Mouse (Mus musculus) heart, postnatal 0 days (tissue): Measurements from ENCODE around the gene Acbd7. TPM values are rescaled to one million over a fixed set of nuclear protein-coding genes. Genes with fewer than 3 reads are reported as not detected.

Source experiments
- ATAC-seq: fragments of 200-750 bp; cut with Nextera tagmentation; 2 replicates; pipeline ENCODE4 v1.8.0; 2017; ENCODE audit warnings: low read depth, moderate number of reproducible peaks, moderate library complexity; ENCODE audit not compliant: insufficient read depth
- DNase-seq: peaks from one replicate; pipeline ENCODE4 v3.0.0-alpha.2; 2016; ENCODE audit warnings: low spot score
- H3K27ac ChIP-seq: fragments of 300-500 bp; sonication (generic); 2 replicates; pipeline ENCODE4 v1.5.1; 2014; ENCODE audit warnings: low read depth, mild to moderate bottlenecking
- H3K27me3 ChIP-seq: fragments of 300-500 bp; sonication (generic); 2 replicates; pipeline ENCODE4 v1.6.1; 2014; ENCODE audit warnings: low read length, mixed read lengths; ENCODE audit not compliant: control insufficient read depth, insufficient read depth
- H3K36me3 ChIP-seq: fragments of 300-500 bp; sonication (generic); replicated peaks from 2 replicates; pipeline ENCODE4 v1.6.1; 2014; ENCODE audit warnings: low read length, mixed read lengths; ENCODE audit not compliant: control insufficient read depth, insufficient read depth
- H3K4me1 ChIP-seq: fragments of 300-500 bp; sonication (generic); 2 replicates; pipeline ENCODE4 v1.6.1; 2014; ENCODE audit warnings: antibody characterized with exemption; ENCODE audit not compliant: control insufficient read depth, insufficient read depth
- H3K4me2 ChIP-seq: fragments of 300-500 bp; sonication (generic); 2 replicates; pipeline ENCODE4 v1.6.1; 2014; ENCODE audit warnings: low read depth, mild to moderate bottlenecking, low read length, moderate library complexity
- H3K4me3 ChIP-seq: fragments of 300-500 bp; sonication (generic); 2 replicates; pipeline ENCODE4 v1.5.1; 2014; ENCODE audit warnings: low read depth, low read length
- H3K9ac ChIP-seq: fragments of 300-500 bp; sonication (generic); replicated peaks from 2 replicates; pipeline ENCODE4 v1.6.1; 2014; ENCODE audit warnings: low read depth, low read length, mixed read lengths
- H3K9me3 ChIP-seq: fragments of 300-500 bp; sonication (generic); replicated peaks from 2 replicates; pipeline ENCODE4 v1.6.1; 2016; ENCODE audit warnings: low read length; ENCODE audit not compliant: control insufficient read depth
- CTCF ChIP-seq: IDR thresholded peaks from 2 replicates; pipeline ENCODE4 v1.5.1; 2016; ENCODE audit warnings: antibody characterized with exemption, control low read depth, low read depth
- EP300 ChIP-seq: IDR thresholded peaks from 2 replicates; pipeline ENCODE4 v1.6.1; 2016; ENCODE audit warnings: antibody characterized with exemption, low read depth
- WGBS: fragments of 180-500 bp; shearing (Covaris S2); extraction: QIAGEN DNeasy Blood & Tissue Kit; methylation state at CpG from one replicate; pipeline ENCODE4 v1.1.7; 2014; 5-methylcytosine and 5-hydroxymethylcytosine counted together
- polyA plus RNA-seq: library from polyadenylated mRNA; unstranded; fragments of >200 nt; fragmentation: Nextera tagmentation; extraction: Ambion mirVana; gene quantifications from 2 replicates; pipeline ENCODE4 v1.2.1, GENCODE M21; 2015
- total RNA-seq: library from RNA; depleted of rRNA; stranded (reverse); fragments of >200 nt; gene quantifications from 2 replicates; pipeline ENCODE4 v1.2.3, GENCODE M21; 2014; ENCODE audit warnings: low replicate concordance; rRNA removed

Acbd7 gene
- total RNA-seq (not detected in 2 replicates), polyA plus RNA-seq (0.79 and 1.1 TPM in 2 replicates)

DNA sequence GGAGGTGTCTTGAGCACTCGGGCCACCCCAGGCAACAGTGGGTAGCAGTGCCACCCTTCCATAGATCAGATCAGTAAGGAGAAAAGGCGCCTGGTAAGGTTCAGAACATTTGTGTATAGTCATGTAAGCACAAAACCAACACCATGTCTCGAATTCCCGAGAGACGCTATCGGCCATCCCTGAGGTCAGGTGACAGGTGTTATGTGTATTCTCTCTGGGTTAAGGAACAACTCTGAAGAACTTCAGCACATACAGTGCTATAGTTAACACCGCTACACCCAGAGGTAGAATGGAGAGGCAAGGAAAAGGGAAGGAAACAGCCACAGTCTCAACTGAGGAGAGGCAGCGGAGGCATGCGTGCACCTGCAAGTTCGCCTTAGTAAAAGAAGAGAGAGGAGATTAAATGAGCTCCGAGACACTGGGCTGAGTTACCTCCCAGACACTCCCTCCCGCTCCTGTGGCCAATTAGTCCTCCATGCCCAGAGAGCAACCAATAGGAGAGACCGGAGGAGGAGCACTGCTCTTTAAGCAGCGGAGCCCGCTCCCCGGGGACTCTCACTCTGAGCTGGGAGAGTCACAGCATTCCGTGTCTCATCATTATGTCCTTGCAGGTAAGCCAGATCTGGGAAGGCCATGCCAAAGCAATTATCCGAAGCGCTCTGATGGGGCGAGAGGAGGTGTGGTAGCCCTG is at the start of gene Acbd7:
TSS of gene Acbd7 (plus strand) at position 558 of the 691 bp plus-strand sequence.
- peaks cover 10% of the 10 kb centered on the region; the same call in 1 of the 2 replicates for H3K4me1 ChIP-seq
- 4% methylated on average over 20 of the region's 20 CpGs for WGBS
- peak within 1 kb of the TSS; percentile 35 for H3K4me3 ChIP-seq
- H3K9ac ChIP-seq: 0 out of 2 replicates have a peak within 1 kb of the TSS, but pooled peaks have one; percentile 32
- H3K27me3 ChIP-seq: no peaks in the 10 kb centered on the region
- TF ChIP-seq CTCF: no peak
- no peak for TF ChIP-seq EP300
- no peaks in the 10 kb centered on the region for H3K36me3 ChIP-seq
- peak within 1 kb of the TSS; percentile 62 for H3K4me2 ChIP-seq
- H3K27ac ChIP-seq: no peak within 1 kb of the TSS
- H3K9me3 ChIP-seq: no peaks in the 10 kb centered on the region
- DNase-seq (peak; percentile 50), ATAC-seq (no peak)

DNA sequence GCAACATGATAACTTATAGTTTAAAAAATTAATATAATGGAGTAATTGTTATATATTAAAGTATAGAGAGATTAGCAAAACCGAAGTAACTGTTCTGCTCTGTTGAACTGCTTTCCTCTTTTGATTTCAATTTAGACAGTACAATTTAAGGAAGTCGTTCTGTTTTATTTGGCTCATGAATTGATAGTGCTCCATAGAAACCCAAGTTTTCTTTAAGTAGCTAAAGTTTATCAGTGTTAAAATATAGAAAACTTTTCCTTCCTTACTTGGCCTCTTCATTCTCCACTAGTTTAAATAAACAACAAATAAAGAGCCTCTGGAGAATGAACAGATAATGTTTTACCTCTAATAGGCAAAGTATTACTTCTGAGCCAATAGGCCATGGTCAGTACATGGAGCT is 49.7 kb upstream of the Acbd7 start:
- H3K9me3 ChIP-seq: no peaks in the 10 kb centered on the region
- H3K27ac ChIP-seq: no peak overlapping the region
- TF ChIP-seq CTCF (no peak), EP300 (no peak)
- ATAC-seq (no peak), DNase-seq (no peak)
- no peaks in the 10 kb centered on the region for H3K27me3 ChIP-seq
- peaks cover 11% of the 10 kb centered on the region for H3K4me1 ChIP-seq
- 46% methylated on average over 2 of the region's 2 CpGs for WGBS
- no peak overlapping the region for H3K4me2 ChIP-seq
- H3K36me3 ChIP-seq: no peaks in the 10 kb centered on the region
- H3K9ac ChIP-seq: no peak overlapping the region
- no peak overlapping the region for H3K4me3 ChIP-seq

- H3K9me3 ChIP-seq: no peaks in the 10 kb centered on the region
- TF ChIP-seq CTCF (no peak), EP300 (no peak)
- H3K4me2 ChIP-seq: no peak overlapping the region
- H3K27ac ChIP-seq: no peak overlapping the region
- no peaks in the 10 kb centered on the region for H3K27me3 ChIP-seq
- 67% methylated on average over 1 of the region's 1 CpGs for WGBS
- no peak overlapping the region for H3K9ac ChIP-seq
- DNase-seq (no peak), ATAC-seq (no peak)
- no peak overlapping the region for H3K4me3 ChIP-seq
- no peaks in the 10 kb centered on the region for H3K36me3 ChIP-seq
- peaks cover 11% of the 10 kb centered on the region for H3K4me1 ChIP-seq
These were observed 46.4 kb upstream of the Acbd7 start for GRCm38 (mm10) chr2:3289581-3289980.

GRCm38 (mm10) chr2:3292170-3292569 is 43.8 kb upstream of the Acbd7 start:
- no peak for ATAC-seq
- no peak for DNase-seq
- Histone ChIP-seq H3K4me2 (no peak overlapping the region), H3K27me3 (no peaks in the 10 kb centered on the region), H3K27ac (no peak overlapping the region), H3K4me1 (peaks cover under 1% of the 10 kb centered on the region; the same call in 1 of the 2 replicates), H3K9me3 (no peaks in the 10 kb centered on the region), H3K9ac (no peak overlapping the region), H3K4me3 (no peak overlapping the region), H3K36me3 (no peaks in the 10 kb centered on the region)
- TF ChIP-seq EP300: no peak
- TF ChIP-seq CTCF: no peak
- WGBS: 54% methylated on average over 1 of the region's 1 CpGs

DNA sequence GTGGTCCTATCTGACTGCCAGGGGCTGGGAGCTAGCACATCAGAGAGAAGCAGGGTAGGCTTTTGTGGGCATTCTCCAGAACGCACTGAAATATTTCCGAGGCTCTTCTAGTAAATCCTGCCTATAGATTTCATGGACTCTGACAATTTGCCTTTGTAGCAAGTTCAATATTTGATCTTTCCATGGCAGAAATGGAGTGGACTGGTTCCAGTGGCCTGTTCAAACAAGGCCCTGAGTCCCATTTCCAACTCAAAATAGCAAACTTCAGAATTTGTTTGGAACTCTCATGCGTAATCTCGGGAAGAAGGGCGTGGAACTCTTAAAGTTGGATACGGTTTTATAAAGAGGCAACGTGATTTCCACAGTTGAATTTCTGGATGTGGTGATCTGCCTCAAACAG is 40.1 kb upstream of the Acbd7 start:
- ATAC-seq (no peak), DNase-seq (no peak)
- H3K27ac ChIP-seq: no peak overlapping the region
- H3K27me3 ChIP-seq: no peaks in the 10 kb centered on the region
- TF ChIP-seq CTCF (no peak), EP300 (no peak)
- H3K9me3 ChIP-seq: no peaks in the 10 kb centered on the region
- no peak overlapping the region for H3K4me3 ChIP-seq
- no peak overlapping the region for H3K4me2 ChIP-seq
- no peak overlapping the region for H3K9ac ChIP-seq
- WGBS: 85% methylated on average over 7 of the region's 7 CpGs
- H3K4me1 ChIP-seq: no peaks in the 10 kb centered on the region
- no peaks in the 10 kb centered on the region for H3K36me3 ChIP-seq
